In the genomic region with DNA sequence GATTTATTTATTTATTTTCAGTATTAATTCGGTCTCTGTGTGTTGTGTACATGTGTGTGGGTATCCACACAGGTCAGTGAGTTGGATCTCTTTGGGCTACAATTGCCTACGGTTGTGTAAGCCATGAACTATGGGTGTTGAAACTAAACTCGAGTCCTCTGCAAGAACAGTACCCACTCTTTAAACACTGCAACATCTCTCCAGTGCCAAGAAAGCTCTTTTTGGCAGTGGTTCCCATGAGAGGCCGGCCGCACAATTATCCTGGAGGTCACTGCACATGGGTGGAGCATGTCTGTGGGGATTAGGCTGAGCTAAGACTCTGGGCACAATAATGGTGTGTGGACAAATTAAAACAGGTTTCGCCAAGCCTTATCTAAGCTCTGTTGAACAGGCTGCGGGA, we compare ENCODE assay signal across 9 mouse cellular contexts. TPM values are rescaled to one million over a fixed set of nuclear protein-coding genes. Genes with fewer than 3 reads are reported as not detected.
DNase-seq lines count a peak whose midpoint lies in the region; ATAC-seq and TF ChIP-seq lines count a peak whose summit lies in the region.
"Had no signal": no experiment of that assay in that cellular context is flagged by ENCODE, and none has a peak within 500 bp of the region (broad histone marks: within the 10 kb centered on the region; RNA-seq: fewer than 3 reads in every experiment).

No protein-coding gene starts in this region.

- H3K27ac ChIP-seq in midbrain, embryonic 10.5 days (replicated peaks): peak overlapping the region; percentile 35
- H3K27ac ChIP-seq in midbrain, embryonic 15.5 days: no peak overlapping the region
- H3K27ac ChIP-seq in embryonic facial prominence, embryonic 15.5 days (replicated peaks): peak overlapping the region; percentile 95; the same call in 1 of the 2 replicates
- H3K27ac ChIP-seq in cerebellum, adult 2 months (ENCODE audit: insufficient read depth, low read length): no peak overlapping the region
- H3K27ac ChIP-seq: liver, embryonic 15.5 days had no signal

- 69% methylated on average over 7 of the region's 7 CpGs for WGBS in midbrain, embryonic 10.5 days
- WGBS in midbrain, embryonic 15.5 days: 48% methylated on average over 7 of the region's 7 CpGs
- WGBS in embryonic facial prominence, embryonic 15.5 days: 55% methylated on average over 7 of the region's 7 CpGs
- WGBS in cerebellum, adult 2 months: 26% methylated on average over 7 of the region's 7 CpGs

- no peak overlapping the region for H3K4me2 ChIP-seq in midbrain, embryonic 15.5 days
- no peak overlapping the region for H3K4me2 ChIP-seq in embryonic facial prominence, embryonic 15.5 days (replicated peaks)
- H3K4me2 ChIP-seq: liver, embryonic 15.5 days had no signal

- DNase-seq in midbrain, embryonic 10.5 days (ENCODE audit: low spot score): no peak
- DNase-seq in kidney, adult 9 months: peak; percentile 65
- DNase-seq in retina, postnatal 1 day: peak; percentile 68
- DNase-seq in cerebellum, adult 2 months: no peak
- no peak for DNase-seq in thymus, postnatal 10 days (ENCODE audit: low spot score in 2 of 2)

- H3K4me3 ChIP-seq in midbrain, embryonic 10.5 days: no peak overlapping the region
- no peak overlapping the region for H3K4me3 ChIP-seq in midbrain, embryonic 15.5 days
- H3K4me3 ChIP-seq in embryonic facial prominence, embryonic 15.5 days (replicated peaks): no peak overlapping the region
- H3K4me3 ChIP-seq in cerebellum, adult 2 months (replicated peaks; ENCODE audit: insufficient read depth, low read depth, low read length): no peak overlapping the region
- H3K4me3 ChIP-seq: liver, embryonic 15.5 days had no signal

- no peak; the same call in 1 of the 2 replicates for ATAC-seq in midbrain, embryonic 15.5 days (replicated peaks)
- ATAC-seq in embryonic facial prominence, embryonic 15.5 days (ENCODE audit: insufficient number of reproducible peaks, low FRiP score, low TSS enrichment, low read depth): no peak
- ATAC-seq in erythroblast, adult 5-6 weeks (replicated peaks; ENCODE audit: low FRiP score, poor library complexity, severe bottlenecking): no peak

- H3K9ac ChIP-seq in midbrain, embryonic 15.5 days: no peak overlapping the region
- no peak overlapping the region for H3K9ac ChIP-seq in embryonic facial prominence, embryonic 15.5 days
- H3K9ac ChIP-seq: liver, embryonic 15.5 days had no signal

- no peaks in the 10 kb centered on the region for H3K27me3 ChIP-seq in midbrain, embryonic 10.5 days (ENCODE audit: low read depth, poor library complexity, severe bottlenecking)
- no peaks in the 10 kb centered on the region for H3K27me3 ChIP-seq in midbrain, embryonic 15.5 days (replicated peaks)
- H3K27me3 ChIP-seq in embryonic facial prominence, embryonic 15.5 days: no peaks in the 10 kb centered on the region
- H3K27me3 ChIP-seq in cerebellum, adult 2 months (ENCODE audit: control insufficient read depth, insufficient read depth, low read length): no peaks in the 10 kb centered on the region
- H3K27me3 ChIP-seq: liver, embryonic 15.5 days had no signal

- no peak for TF ChIP-seq POLR2A in cerebellum, adult 2 months (IDR thresholded peaks at IDR 0.05; ENCODE audit: borderline replicate concordance, insufficient read depth, low read length)

- H3K9me3 ChIP-seq in midbrain, embryonic 10.5 days (replicated peaks): no peaks in the 10 kb centered on the region
- no peaks in the 10 kb centered on the region for H3K9me3 ChIP-seq in midbrain, embryonic 15.5 days
- no peaks in the 10 kb centered on the region for H3K9me3 ChIP-seq in embryonic facial prominence, embryonic 15.5 days (replicated peaks)
- H3K9me3 ChIP-seq: liver, embryonic 15.5 days had no signal

- H3K36me3 ChIP-seq in midbrain, embryonic 10.5 days: peaks cover 4% of the 10 kb centered on the region; the same call in 1 of the 2 replicates
- no peaks in the 10 kb centered on the region for H3K36me3 ChIP-seq in midbrain, embryonic 15.5 days (replicated peaks)
- no peaks in the 10 kb centered on the region; the same call in 1 of the 2 replicates for H3K36me3 ChIP-seq in embryonic facial prominence, embryonic 15.5 days
- H3K36me3 ChIP-seq: liver, embryonic 15.5 days had no signal

- peaks cover 43% of the 10 kb centered on the region for H3K4me1 ChIP-seq in midbrain, embryonic 10.5 days
- H3K4me1 ChIP-seq in midbrain, embryonic 15.5 days: peaks cover 12% of the 10 kb centered on the region
- H3K4me1 ChIP-seq in embryonic facial prominence, embryonic 15.5 days: peaks cover 90% of the 10 kb centered on the region
- H3K4me1 ChIP-seq in cerebellum, adult 2 months (ENCODE audit: control insufficient read depth, insufficient read depth, low read length): no peaks in the 10 kb centered on the region; the same call in 1 of the 2 replicates

- no peak for TF ChIP-seq CTCF in cerebellum, adult 2 months (IDR thresholded peaks at IDR 0.05; ENCODE audit: borderline replicate concordance, insufficient read depth, low read depth, low read length)

RNA-seq across cellular contexts. Expression of a gene that starts 36.6 kb away (rescaled TPM):
- 33.3 and 35.4 TPM in 2 replicates for polyA plus RNA-seq in midbrain, embryonic 10.5 days (2016; fragmentation: Nextera tagmentation; extraction: Ambion mirVana)
- polyA plus RNA-seq in midbrain, embryonic 15.5 days (2015; fragmentation: Nextera tagmentation; extraction: Ambion mirVana): 38.0 and 38.7 TPM in 2 replicates
- polyA plus RNA-seq in embryonic facial prominence, embryonic 15.5 days (2015; fragmentation: Nextera tagmentation; extraction: Ambion mirVana): 26.9 and 27.3 TPM in 2 replicates
- polyA plus RNA-seq in cerebellum, adult 2 months (2012; rRNA removed): 96.1 and 96.8 TPM in 2 replicates
- 17.9 and 24.9 TPM in 2 replicates for total RNA-seq in erythroblast, adult 5-6 weeks (2015; ENCODE audit: low replicate concordance)
- total RNA-seq in erythroblast, adult 5-6 weeks (2017; ENCODE audit: low replicate concordance): 19.8 and 20.2 TPM in 2 replicates

RNA-seq across cellular contexts. Expression of a gene that starts 55.1 kb away (rescaled TPM):
- 8.2 and 8.4 TPM in 2 replicates for polyA plus RNA-seq in midbrain, embryonic 10.5 days (2016; fragmentation: Nextera tagmentation; extraction: Ambion mirVana)
- polyA plus RNA-seq in midbrain, embryonic 15.5 days (2015; fragmentation: Nextera tagmentation; extraction: Ambion mirVana): 6.1 and 7.2 TPM in 2 replicates
- polyA plus RNA-seq in embryonic facial prominence, embryonic 15.5 days (2015; fragmentation: Nextera tagmentation; extraction: Ambion mirVana): 18.1 and 18.7 TPM in 2 replicates
- polyA plus RNA-seq in cerebellum, adult 2 months (2012; rRNA removed): 13.7 and 15.6 TPM in 2 replicates
- total RNA-seq in erythroblast, adult 5-6 weeks (2015; ENCODE audit: low replicate concordance): 1.7 and 4.0 TPM in 2 replicates
- 3.5 and 3.8 TPM in 2 replicates for total RNA-seq in erythroblast, adult 5-6 weeks (2017; ENCODE audit: low replicate concordance)

RNA-seq across cellular contexts. Expression of a gene that starts 55.2 kb away (rescaled TPM):
- 14.2 and 15.5 TPM in 2 replicates for polyA plus RNA-seq in midbrain, embryonic 10.5 days (2016; fragmentation: Nextera tagmentation; extraction: Ambion mirVana)
- polyA plus RNA-seq in midbrain, embryonic 15.5 days (2015; fragmentation: Nextera tagmentation; extraction: Ambion mirVana): 16.5 and 17.4 TPM in 2 replicates
- 18.8 and 23.9 TPM in 2 replicates for polyA plus RNA-seq in embryonic facial prominence, embryonic 15.5 days (2015; fragmentation: Nextera tagmentation; extraction: Ambion mirVana)
- polyA plus RNA-seq in cerebellum, adult 2 months (2012; rRNA removed): 32.5 and 32.7 TPM in 2 replicates
- 2.1 and 5.6 TPM in 2 replicates for total RNA-seq in erythroblast, adult 5-6 weeks (2015; ENCODE audit: low replicate concordance)
- 0.85 and 6.0 TPM in 2 replicates for total RNA-seq in erythroblast, adult 5-6 weeks (2017; ENCODE audit: low replicate concordance)

Comparison
In these comparisons a context has a peak if more than half of its experiments do, and no peak if none do; other contexts are left out.
1. H3K27ac ChIP-seq: peak in midbrain, embryonic 10.5 days (single experiment) and embryonic facial prominence, embryonic 15.5 days (single experiment); none in midbrain, embryonic 15.5 days (single experiment) and cerebellum, adult 2 months (single experiment).
2. DNase-seq: peak in kidney, adult 9 months (single experiment) and retina, postnatal 1 day (single experiment); none in midbrain, embryonic 10.5 days (single experiment), cerebellum, adult 2 months (0 of 2) and thymus, postnatal 10 days (0 of 2).